Mouse (Mus musculus): ENCODE results near the gene Ptov1. TPM values are rescaled to one million over a fixed set of nuclear protein-coding genes. Genes with fewer than 3 reads are reported as not detected.

The Ptov1 gene
- polyA plus RNA-seq, 1 experiment, result 298 TPM

GRCm38 (mm10) chr7:44866276-44867009 is 3.1 kb downstream of the Ptov1 start:
- Histone ChIP-seq H3ac (ENCODE audit: control insufficient read depth, insufficient read length) (no peak overlapping the region), H3K36me3 (ENCODE audit: control insufficient read depth, insufficient read depth) (peaks cover 3% of the 10 kb centered on the region), H3K27me3 (ENCODE audit: control insufficient read depth, insufficient read depth, insufficient read length) (no peaks in the 10 kb centered on the region), H3K4me3 (no peak overlapping the region), H3K4me2 (ENCODE audit: low read depth) (peak overlapping the region; percentile 92), H3K79me2 (ENCODE audit: control insufficient read depth, insufficient read depth) (peaks cover 49% of the 10 kb centered on the region)
- TF ChIP-seq CEBPB (IDR thresholded peaks at IDR 0.05; ENCODE audit: insufficient read depth, poor library complexity, severe bottlenecking) (no peak), MAX (IDR thresholded peaks at IDR 0.05; ENCODE audit: low read depth) (no peak), MYOG (IDR thresholded peaks at IDR 0.05; ENCODE audit: control insufficient read depth in 1 of 3, insufficient read depth in 1 of 3, insufficient read length in 2 of 3, low read depth in 2 of 3) (no peak), TCF3 (IDR thresholded peaks at IDR 0.05; ENCODE audit: insufficient read length, low read depth) (no peak), E2F4 (IDR thresholded peaks at IDR 0.05; ENCODE audit: insufficient read depth) (no peak), TCF12 (IDR thresholded peaks at IDR 0.05; ENCODE audit: insufficient read depth, poor library complexity, severe bottlenecking) (no peak), USF1 (IDR thresholded peaks at IDR 0.05; ENCODE audit: low read depth) (no peak), MYOD1 (IDR thresholded peaks at IDR 0.05; ENCODE audit: control insufficient read depth in 1 of 3, insufficient read length in 2 of 3, low read depth in 2 of 3) (peak in 1 of 3 experiments; percentile 31), POLR2AphosphoS2 (IDR thresholded peaks at IDR 0.05; ENCODE audit: insufficient read length, low read depth) (peak; percentile 64), POLR2A (IDR thresholded peaks at IDR 0.05; ENCODE audit: insufficient read length, low read depth) (no peak), REST (IDR thresholded peaks at IDR 0.05; ENCODE audit: insufficient read depth, insufficient read length) (no peak), SRF (IDR thresholded peaks at IDR 0.05; ENCODE audit: control insufficient read depth, insufficient read length, low read depth) (no peak)

GRCm38 (mm10) chr7:44864595-44865542 is 4.7 kb downstream of the Ptov1 start:
- Histone ChIP-seq H3K36me3 (ENCODE audit: control insufficient read depth, insufficient read depth) (peaks cover 5% of the 10 kb centered on the region), H3K4me2 (ENCODE audit: low read depth) (peak overlapping the region; percentile 92)

GRCm38 (mm10) chr7:44863982-44864494 is 5.5 kb downstream of the Ptov1 start:
- H3K79me2 ChIP-seq (ENCODE audit: control insufficient read depth, insufficient read depth), result peaks cover 54% of the 10 kb centered on the region
- TF ChIP-seq POLR2AphosphoS2 (IDR thresholded peaks at IDR 0.05; ENCODE audit: insufficient read length, low read depth), result peak; percentile 62
- no peak for TF ChIP-seq MYOG (IDR thresholded peaks at IDR 0.05; ENCODE audit: control insufficient read depth in 1 of 3, insufficient read depth in 1 of 3, insufficient read length in 2 of 3, low read depth in 2 of 3)
- no peak for TF ChIP-seq POLR2A (IDR thresholded peaks at IDR 0.05; ENCODE audit: insufficient read length, low read depth)
- no peak overlapping the region for H3K4me2 ChIP-seq (ENCODE audit: low read depth)
- no peak overlapping the region for H3ac ChIP-seq (ENCODE audit: control insufficient read depth, insufficient read length)
- H3K27me3 ChIP-seq (ENCODE audit: control insufficient read depth, insufficient read depth, insufficient read length), result no peaks in the 10 kb centered on the region
- H3K36me3 ChIP-seq (ENCODE audit: control insufficient read depth, insufficient read depth), result peaks cover 5% of the 10 kb centered on the region
- no peak overlapping the region for H3K4me3 ChIP-seq

More at GRCm38 (mm10) chr7:44864595-44865542, 4.7 kb downstream of the Ptov1 start:
- Histone ChIP-seq H3K27me3 (ENCODE audit: control insufficient read depth, insufficient read depth, insufficient read length) (no peaks in the 10 kb centered on the region), H3K4me3 (no peak overlapping the region), H3K79me2 (ENCODE audit: control insufficient read depth, insufficient read depth) (peaks cover 49% of the 10 kb centered on the region), H3ac (ENCODE audit: control insufficient read depth, insufficient read length) (no peak overlapping the region)
- TF ChIP-seq POLR2AphosphoS2 (IDR thresholded peaks at IDR 0.05; ENCODE audit: insufficient read length, low read depth), result peak; percentile 70
- TF ChIP-seq TCF12 (IDR thresholded peaks at IDR 0.05; ENCODE audit: insufficient read depth, poor library complexity, severe bottlenecking), result no peak
- TF ChIP-seq USF1 (IDR thresholded peaks at IDR 0.05; ENCODE audit: low read depth), result no peak
- TF ChIP-seq MYOG (IDR thresholded peaks at IDR 0.05; ENCODE audit: control insufficient read depth in 1 of 3, insufficient read depth in 1 of 3, insufficient read length in 2 of 3, low read depth in 2 of 3), result peak in 1 of 3 experiments; percentile 61
- TF ChIP-seq MAX (IDR thresholded peaks at IDR 0.05; ENCODE audit: low read depth), result no peak
- TF ChIP-seq POLR2A (IDR thresholded peaks at IDR 0.05; ENCODE audit: insufficient read length, low read depth), result peak; percentile 27
- TF ChIP-seq MYOD1 (IDR thresholded peaks at IDR 0.05; ENCODE audit: control insufficient read depth in 1 of 3, insufficient read length in 2 of 3, low read depth in 2 of 3), result peak in 2 of 3 experiments; percentile 33 to 68

GRCm38 (mm10) chr7:44863210-44863609 is 6.4 kb downstream of the Ptov1 start:
- Histone ChIP-seq H3K27me3 (ENCODE audit: control insufficient read depth, insufficient read depth, insufficient read length) (no peaks in the 10 kb centered on the region), H3K79me2 (ENCODE audit: control insufficient read depth, insufficient read depth) (peaks cover 49% of the 10 kb centered on the region), H3K4me3 (no peak overlapping the region), H3ac (ENCODE audit: control insufficient read depth, insufficient read length) (no peak overlapping the region), H3K4me2 (ENCODE audit: low read depth) (no peak overlapping the region), H3K36me3 (ENCODE audit: control insufficient read depth, insufficient read depth) (peaks cover 5% of the 10 kb centered on the region)
- TF ChIP-seq TCF12 (IDR thresholded peaks at IDR 0.05; ENCODE audit: insufficient read depth, poor library complexity, severe bottlenecking), result no peak
- TF ChIP-seq MAX (IDR thresholded peaks at IDR 0.05; ENCODE audit: low read depth), result no peak
- TF ChIP-seq POLR2A (IDR thresholded peaks at IDR 0.05; ENCODE audit: insufficient read length, low read depth), result peak; percentile 32
- TF ChIP-seq E2F4 (IDR thresholded peaks at IDR 0.05; ENCODE audit: insufficient read depth), result no peak

Data from myocyte (in vitro differentiated cells).